Mouse (Mus musculus) MEL (cell line): ENCODE results near the gene Fam53b. TPM values are rescaled to one million over a fixed set of nuclear protein-coding genes. Genes with fewer than 3 reads are reported as not detected.

Experiments used
- DNase-seq: peaks from one replicate; pipeline ENCODE4 v3.0.0; 2011; ENCODE audit warnings: low read depth, low spot score
- H3K27ac ChIP-seq: 2 replicates; pipeline ENCODE4 v1.5.1; 2012; ENCODE audit warnings: low read depth, mild to moderate bottlenecking, control low read depth, low read length, moderate library complexity; ENCODE audit not compliant: control insufficient read depth
- H3K27me3 ChIP-seq, 2 experiments: fragments of 150-350 bp in 1 of 2; sonication (generic) in 1 of 2; 2 replicates each; pipeline ENCODE4 v1.6.1; 2012; ENCODE audit warnings: low read length in 2 of 2, mild to moderate bottlenecking in 2 of 2, improper control_type of control experiment in 1 of 2, moderate library complexity in 1 of 2; ENCODE audit not compliant: insufficient read depth in 2 of 2, control insufficient read depth in 1 of 2
- H3K36me3 ChIP-seq, 2 experiments: 2 replicates each; pipeline ENCODE4 v1.6.1; 2012 to 2014; ENCODE audit warnings: low read length in 2 of 2, improper control_type of control experiment in 1 of 2, inconsistent platforms in 1 of 2, mild to moderate bottlenecking in 1 of 2; ENCODE audit not compliant: insufficient read depth in 2 of 2, control insufficient read depth in 1 of 2
- H3K4me1 ChIP-seq, 2 experiments: fragments of 150-350 bp in 1 of 2; sonication (generic) in 1 of 2; 2 replicates each; pipeline ENCODE4 v1.6.1; 2012; ENCODE audit warnings: low read length in 2 of 2, improper control_type of control experiment in 1 of 2, mild to moderate bottlenecking in 1 of 2; ENCODE audit not compliant: insufficient read depth in 2 of 2, control insufficient read depth in 1 of 2
- H3K4me3 ChIP-seq, 2 experiments: fragments of 150-350 bp in 1 of 2; sonication (generic) in 1 of 2; 2 replicates each; pipeline ENCODE4 v1.5.1; 2012; ENCODE audit warnings: low read depth in 2 of 2, low read length in 2 of 2, mild to moderate bottlenecking in 2 of 2, moderate library complexity in 2 of 2, control low read depth in 1 of 2, improper control_type of control experiment in 1 of 2; ENCODE audit not compliant: control insufficient read depth in 1 of 2, insufficient read depth in 1 of 2
- H3K79me2 ChIP-seq: 2 replicates; pipeline ENCODE4 v1.6.1; 2012; ENCODE audit warnings: mild to moderate bottlenecking, low read length, moderate library complexity; ENCODE audit not compliant: control insufficient read depth, poor library complexity, insufficient read depth
- H3K9ac ChIP-seq: 2 replicates; pipeline ENCODE4 v1.6.1; 2012; ENCODE audit warnings: low read depth, mild to moderate bottlenecking, control low read depth, low read length, moderate library complexity; ENCODE audit not compliant: control insufficient read depth, poor library complexity, severe bottlenecking
- H3K9me3 ChIP-seq: fragments of 150-350 bp; sonication (generic); replicated peaks from 2 replicates; pipeline ENCODE4 v1.6.1; 2012; ENCODE audit warnings: mild to moderate bottlenecking, low read length, improper control_type of control experiment, moderate library complexity; ENCODE audit not compliant: insufficient read depth
- BHLHE40 ChIP-seq: IDR thresholded peaks from 2 replicates; pipeline ENCODE4 v1.6.1; 2012; ENCODE audit warnings: low read depth, mild to moderate bottlenecking, inconsistent platforms, low read length, improper control_type of control experiment, borderline replicate concordance
- ELF1 ChIP-seq: IDR thresholded peaks from 2 replicates; pipeline ENCODE4 v1.6.1; 2014; ENCODE audit warnings: low read depth, mild to moderate bottlenecking, inconsistent platforms, low read length, improper control_type of control experiment, moderate library complexity
- EP300 ChIP-seq, 2 experiments: IDR thresholded peaks; 2 replicates each; pipeline ENCODE4 v1.6.1; 2011; ENCODE audit warnings: improper control_type of control experiment in 2 of 2, low read length in 2 of 2, low read depth in 1 of 2, mild to moderate bottlenecking in 1 of 2
- GABPA ChIP-seq: IDR thresholded peaks from 2 replicates; pipeline ENCODE4 v1.6.1; 2012; ENCODE audit warnings: low read depth, mild to moderate bottlenecking, inconsistent platforms, low read length, improper control_type of control experiment, moderate library complexity
- GATA1 ChIP-seq: IDR thresholded peaks from 2 replicates; pipeline ENCODE4 v1.6.1; 2011; ENCODE audit warnings: low read depth, low read length, improper control_type of control experiment
- HCFC1 ChIP-seq: IDR thresholded peaks from 2 replicates; pipeline ENCODE4 v1.6.1; 2012; ENCODE audit warnings: low read depth, mild to moderate bottlenecking, inconsistent platforms, low read length, improper control_type of control experiment, moderate library complexity
- JUND ChIP-seq: IDR thresholded peaks from 2 replicates; pipeline ENCODE4 v1.6.1; 2011; ENCODE audit warnings: low read depth, mild to moderate bottlenecking, improper control_type of control experiment, low read length
- MEF2A ChIP-seq: IDR thresholded peaks from 2 replicates; pipeline ENCODE4 v1.6.1; 2014; ENCODE audit warnings: low read depth, mild to moderate bottlenecking, inconsistent platforms, low read length, improper control_type of control experiment; ENCODE audit not compliant: poor library complexity, insufficient replicate concordance, severe bottlenecking; ENCODE audit errors: extremely low read depth
- MXI1 ChIP-seq: IDR thresholded peaks from 2 replicates; pipeline ENCODE4 v1.6.1; 2011; ENCODE audit warnings: mild to moderate bottlenecking, low read depth, low read length, improper control_type of control experiment
- MYC ChIP-seq: IDR thresholded peaks from 2 replicates; pipeline ENCODE4 v1.6.1; 2011; ENCODE audit warnings: low read depth, mild to moderate bottlenecking, low read length, improper control_type of control experiment, moderate library complexity
- NRF1 ChIP-seq: IDR thresholded peaks from 2 replicates; pipeline ENCODE4 v1.6.1; 2014; ENCODE audit warnings: low read depth, mild to moderate bottlenecking, inconsistent platforms, low read length, improper control_type of control experiment, moderate library complexity; ENCODE audit not compliant: poor library complexity, insufficient read depth, severe bottlenecking
- POLR2A ChIP-seq, 2 experiments: IDR thresholded peaks; 2 replicates each; pipeline ENCODE4 v1.6.1; 2011 to 2012; ENCODE audit warnings: low read length in 2 of 2, mild to moderate bottlenecking in 2 of 2, control low read depth in 1 of 2, improper control_type of control experiment in 1 of 2, low read depth in 1 of 2, moderate library complexity in 1 of 2; ENCODE audit not compliant: control insufficient read depth in 1 of 2, insufficient read depth in 1 of 2, poor library complexity in 1 of 2
- POLR2AphosphoS5 ChIP-seq: IDR thresholded peaks from 2 replicates; pipeline ENCODE4 v1.6.1; 2012; ENCODE audit warnings: low read depth, borderline replicate concordance, mild to moderate bottlenecking, inconsistent platforms, low read length, moderate library complexity, mixed read lengths
- SIN3A ChIP-seq: IDR thresholded peaks from 2 replicates; pipeline ENCODE4 v1.6.1; 2012; ENCODE audit warnings: low read length, improper control_type of control experiment, inconsistent platforms
- TAL1 ChIP-seq: IDR thresholded peaks from 2 replicates; pipeline ENCODE4 v1.6.1; 2012; ENCODE audit warnings: mild to moderate bottlenecking, inconsistent platforms, low read length, moderate library complexity, mixed read lengths
- TCF12 ChIP-seq: IDR thresholded peaks from 2 replicates; pipeline ENCODE4 v1.6.1; 2014; ENCODE audit warnings: low read depth, mild to moderate bottlenecking, inconsistent platforms, low read length, improper control_type of control experiment, moderate library complexity
- USF1 ChIP-seq: IDR thresholded peaks from 2 replicates; pipeline ENCODE4 v1.6.1; 2014; ENCODE audit warnings: low read depth, mild to moderate bottlenecking, inconsistent platforms, low read length, improper control_type of control experiment, moderate library complexity
- ZC3H11A ChIP-seq: IDR thresholded peaks from 2 replicates; pipeline ENCODE4 v1.6.1; 2012; ENCODE audit warnings: low read depth, mild to moderate bottlenecking, inconsistent platforms, low read length, improper control_type of control experiment
- ZKSCAN1 ChIP-seq: IDR thresholded peaks from 2 replicates; pipeline ENCODE4 v1.6.1; 2012; ENCODE audit warnings: low read depth, mild to moderate bottlenecking, inconsistent platforms, low read length, improper control_type of control experiment, moderate library complexity
- ZMIZ1 ChIP-seq: IDR thresholded peaks from 2 replicates; pipeline ENCODE4 v1.6.1; 2012; ENCODE audit warnings: low read depth, mild to moderate bottlenecking, inconsistent platforms, low read length, improper control_type of control experiment, moderate library complexity
- ZNF384 ChIP-seq: IDR thresholded peaks from 2 replicates; pipeline ENCODE4 v1.6.1; 2012; ENCODE audit warnings: low read depth, mild to moderate bottlenecking, inconsistent platforms, low read length, improper control_type of control experiment
- polyA plus RNA-seq, 2 experiments: library from polyadenylated mRNA; stranded (reverse) in 1 of 2; unstranded in 1 of 2; fragments of >175 nt in 1 of 2; fragments of >200 nt in 1 of 2; gene quantifications; 2 replicates each; pipeline versions ENCODE4 v1.2.1 to v1.2.4; 2012; ENCODE audit warnings: low replicate concordance in 2 of 2, low read depth in 1 of 2; ENCODE audit not compliant: insufficient read length in 2 of 2, insufficient read depth in 1 of 2, missing spikeins in 1 of 2
- total RNA-seq: library from RNA; depleted of rRNA; stranded (reverse); fragments of 300-350 nt; gene quantifications from 2 replicates; pipeline ENCODE4 v1.2.3, GENCODE M21; 2012

Gene Fam53b
- total and polyA plus RNA-seq, 3 experiments: 7.9 to 15.4 TPM; not detected in 1

DNA sequence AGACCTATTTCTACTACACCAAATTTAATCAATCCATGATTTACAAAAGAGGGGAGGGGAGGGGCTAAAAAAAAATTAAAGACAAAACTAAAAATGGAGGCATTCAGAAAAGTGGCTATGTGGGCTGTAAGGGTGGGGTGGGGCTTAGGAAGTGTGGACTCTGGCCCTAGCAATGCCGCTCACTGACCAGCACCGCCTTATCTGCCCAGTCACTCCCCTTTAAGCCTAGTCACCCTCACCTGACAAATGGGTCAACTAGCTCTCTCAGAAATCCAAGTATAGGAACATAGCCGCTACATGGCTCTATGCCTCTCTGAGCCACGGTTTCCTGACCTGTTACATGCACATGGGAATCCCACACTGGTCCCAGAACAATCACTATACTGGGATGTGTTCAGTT is 26.7 kb downstream of the Fam53b start:
- no peak overlapping the region for H3K4me3 ChIP-seq
- H3K36me3 ChIP-seq: no peaks in the 10 kb centered on the region; a peak in 1 of 4 replicates
- no peak overlapping the region for H3K27ac ChIP-seq
- peaks cover under 1% of the 10 kb centered on the region; the same call in 1 of the 2 replicates for H3K79me2 ChIP-seq
- TF ChIP-seq EP300 (IDR thresholded peaks at IDR 0.05; ENCODE audit: low read depth in 1 of 2, low read length in 2 of 2) (no peak), GATA1 (no peak), POLR2AphosphoS5 (no peak), GABPA (no peak), HCFC1 (no peak)
- H3K4me1 ChIP-seq: no peaks in the 10 kb centered on the region
- no peak for DNase-seq
- no peaks in the 10 kb centered on the region for H3K9me3 ChIP-seq
- H3K27me3 ChIP-seq: no peaks in the 10 kb centered on the region
- H3K9ac ChIP-seq: no peak overlapping the region

DNA sequence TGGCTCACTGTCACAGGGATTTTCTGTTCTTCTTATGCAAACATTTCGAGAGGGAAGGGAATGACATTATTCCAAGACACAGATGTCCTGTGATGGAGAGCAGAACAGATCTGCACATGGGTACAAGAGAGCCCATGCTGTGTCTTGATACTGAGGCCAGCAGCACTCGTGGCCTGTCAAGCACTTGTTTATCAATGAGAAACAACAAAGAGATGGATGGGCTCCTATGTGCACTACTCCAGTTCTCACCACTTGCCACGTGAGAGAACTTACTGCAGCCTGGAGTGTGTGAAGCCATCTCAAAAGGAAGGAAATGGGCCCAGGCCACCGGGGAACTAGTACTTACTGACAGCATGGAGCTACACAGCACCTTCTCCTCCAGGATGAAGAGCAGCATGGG is 27.2 kb downstream of the Fam53b start:
- H3K4me3 ChIP-seq: no peak overlapping the region
- H3K4me1 ChIP-seq: no peaks in the 10 kb centered on the region
- no peaks in the 10 kb centered on the region; a peak in 1 of 4 replicates for H3K36me3 ChIP-seq
- no peak for TF ChIP-seq SIN3A
- TF ChIP-seq JUND: no peak
- no peak for TF ChIP-seq GABPA
- no peak for TF ChIP-seq TAL1
- no peak for TF ChIP-seq USF1
- no peak for TF ChIP-seq TCF12
- TF ChIP-seq BHLHE40: no peak
- TF ChIP-seq EP300 (IDR thresholded peaks at IDR 0.05; ENCODE audit: low read depth in 1 of 2, low read length in 2 of 2): no peak
- TF ChIP-seq NRF1: no peak
- no peak for TF ChIP-seq ZC3H11A
- no peak for TF ChIP-seq POLR2A (IDR thresholded peaks at IDR 0.05; ENCODE audit: control insufficient read depth in 1 of 2, insufficient read depth in 1 of 2, low read depth in 1 of 2, low read length in 2 of 2, poor library complexity in 1 of 2)
- no peak for TF ChIP-seq GATA1
- no peak for TF ChIP-seq MXI1
- TF ChIP-seq ZNF384: no peak
- TF ChIP-seq ZMIZ1: no peak
- no peak for TF ChIP-seq ZKSCAN1
- TF ChIP-seq MYC: no peak
- TF ChIP-seq MEF2A: no peak
- TF ChIP-seq ELF1: no peak
- DNase-seq: no peak
- no peaks in the 10 kb centered on the region for H3K9me3 ChIP-seq
- H3K27ac ChIP-seq: no peak overlapping the region
- no peak overlapping the region for H3K9ac ChIP-seq
- no peaks in the 10 kb centered on the region for H3K79me2 ChIP-seq
- no peaks in the 10 kb centered on the region for H3K27me3 ChIP-seq
